Mouse (Mus musculus) C2C12 (cell line): Measurements from ENCODE around the gene Gtpbp3.

Experiments used
- CTCF ChIP-seq: IDR thresholded peaks from one replicate; pipeline ENCODE4 v1.5.1; 2011; ENCODE audit not compliant: control insufficient read depth, insufficient read depth, insufficient read length
- FOSL1 ChIP-seq: IDR thresholded peaks from one replicate; pipeline ENCODE4 v1.8.0; 2011; ENCODE audit warnings: mild to moderate bottlenecking, low read length; ENCODE audit not compliant: poor library complexity, insufficient read depth, severe bottlenecking
- MAX ChIP-seq: IDR thresholded peaks from one replicate; pipeline ENCODE4 v1.6.1; 2011; ENCODE audit warnings: mild to moderate bottlenecking, control low read depth
- MYOD1 ChIP-seq: IDR thresholded peaks from one replicate; pipeline ENCODE4 v1.6.1; 2011; ENCODE audit warnings: low read depth; ENCODE audit not compliant: control insufficient read depth, insufficient read length
- USF1 ChIP-seq: IDR thresholded peaks from one replicate; pipeline ENCODE4 v1.6.1; 2011; ENCODE audit warnings: low read depth, mild to moderate bottlenecking, control low read depth, moderate library complexity

DNA sequence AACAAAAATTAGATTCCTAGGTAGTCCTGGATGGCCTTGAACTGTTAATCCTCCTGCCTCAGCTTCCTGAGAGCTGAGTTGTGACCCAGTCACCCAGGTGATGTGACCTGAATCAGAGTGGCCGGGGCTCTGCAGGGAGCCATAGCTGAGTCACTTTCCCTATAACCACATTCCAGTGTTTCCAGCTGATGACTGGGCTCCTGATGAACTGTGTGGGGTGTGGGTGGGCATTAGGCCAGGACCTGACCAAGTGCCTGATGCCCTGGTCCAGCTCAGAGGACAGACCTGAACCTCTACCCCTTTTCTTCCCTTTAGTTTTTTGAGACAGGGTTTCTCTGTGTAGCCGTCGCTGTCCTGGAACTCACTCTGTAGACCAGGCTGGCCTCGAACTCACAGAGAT is 17.4 kb downstream of the Gtpbp3 start:
- TF ChIP-seq CTCF (no peak), MYOD1 (no peak), MAX (no peak), USF1 (no peak), FOSL1 (no peak)
